Mouse (Mus musculus) heart, postnatal 25 days (tissue): ENCODE results near the gene Dock9. TPM values are rescaled to one million over a fixed set of nuclear protein-coding genes. Genes with fewer than 3 reads are reported as not detected.

ENCODE experiments used
- DNase-seq: peaks from one replicate; pipeline ENCODE4 v3.0.0; 2022; ENCODE audit warnings: low spot score
- intact Hi-C: fragments of 180-260 bp; cut with DNase I; formaldehyde crosslinking; loops from one replicate; pipeline ENCODE4 v1.15.1; 2025
- total RNA-seq, 2 experiments: library from RNA; stranded (reverse); gene quantifications; 2 replicates each; pipeline ENCODE4 v1.2.3; 2021

The Dock9 gene
- total RNA-seq, 2 experiments from 2014 or later = 28.7 to 34.2 TPM

GRCm38 (mm10) chr14:121675579-121675978, 122.1 kb downstream of the Dock9 start:
- intact Hi-C loops = loop anchor here (2.0 kb wide), 1 partner anchor 15 kb away; no protein-coding TSS in a partner anchor
- DNase-seq = no peak

GRCm38 (mm10) chr14:121675146-121675545, 122.5 kb downstream of the Dock9 start:
- DNase-seq = no peak
- intact Hi-C loops = loop anchor here (2.0 kb wide), 1 partner anchor 14 kb away; no protein-coding TSS in a partner anchor

GRCm38 (mm10) chr14:121670016-121670415, 127.6 kb downstream of the Dock9 start:
- intact Hi-C loops = no loop called here

GRCm38 (mm10) chr14:121666641-121667274, 130.9 kb downstream of the Dock9 start:
- intact Hi-C loops = no loop called here
- DNase-seq = no peak

More at GRCm38 (mm10) chr14:121670016-121670415, 127.6 kb downstream of the Dock9 start:
- no peak for DNase-seq

- no peak for DNase-seq
- intact Hi-C loops = no loop called here
Measured at GRCm38 (mm10) chr14:121665693-121666273, 131.9 kb downstream of the Dock9 start.

GRCm38 (mm10) chr14:121663913-121664312, 133.7 kb downstream of the Dock9 start:
- intact Hi-C loops = loop anchor here (5.0 kb wide), 1 partner anchor 33 kb away; no protein-coding TSS in a partner anchor

GRCm38 (mm10) chr14:121660918-121661317, 136.7 kb downstream of the Dock9 start:
- no peak for DNase-seq
- intact Hi-C loops = loop anchor here (2.0 to 5.0 kb wide), 2 partner anchors 14 to 36 kb away; no protein-coding TSS in a partner anchor

More at GRCm38 (mm10) chr14:121663913-121664312, 133.7 kb downstream of the Dock9 start:
- DNase-seq = no peak

- intact Hi-C loops = loop anchor here (2.0 to 5.0 kb wide), 2 partner anchors 14 to 37 kb away; no protein-coding TSS in a partner anchor
- DNase-seq = peak; percentile 16
Measured at GRCm38 (mm10) chr14:121660167-121660894, 137.3 kb downstream of the Dock9 start.

GRCm38 (mm10) chr14:121659061-121659824, 138.4 kb downstream of the Dock9 start:
- intact Hi-C loops = no loop called here
- no peak for DNase-seq

- no peak for DNase-seq
- intact Hi-C loops = no loop called here
Measured at GRCm38 (mm10) chr14:121658537-121658936, 139.1 kb downstream of the Dock9 start.

- DNase-seq = no peak
- intact Hi-C loops = no loop called here
Measured at GRCm38 (mm10) chr14:121657633-121658032, 140.0 kb downstream of the Dock9 start.

GRCm38 (mm10) chr14:121656912-121657311, 140.7 kb downstream of the Dock9 start:
- intact Hi-C loops = no loop called here
- DNase-seq = no peak

- intact Hi-C loops = no loop called here
- DNase-seq = no peak
Measured at GRCm38 (mm10) chr14:121654977-121655376, 142.7 kb downstream of the Dock9 start.

GRCm38 (mm10) chr14:121654416-121654967, 143.1 kb downstream of the Dock9 start:
- intact Hi-C loops = no loop called here
- no peak for DNase-seq

- intact Hi-C loops = no loop called here
- DNase-seq = no peak
Measured at GRCm38 (mm10) chr14:121653717-121654116, 143.9 kb downstream of the Dock9 start.

GRCm38 (mm10) chr14:121653241-121653640, 144.4 kb downstream of the Dock9 start:
- intact Hi-C loops = no loop called here
- no peak for DNase-seq

- DNase-seq = peak; percentile 35
- intact Hi-C loops = loop anchor here (2.0 kb wide), 1 partner anchor 48 kb away; no protein-coding TSS in a partner anchor
Measured at GRCm38 (mm10) chr14:121648581-121649060, 149.0 kb downstream of the Dock9 start.

GRCm38 (mm10) chr14:121647693-121648092, 149.9 kb downstream of the Dock9 start:
- intact Hi-C loops = loop anchor here (2.0 kb wide), 1 partner anchor 49 kb away; no protein-coding TSS in a partner anchor
- no peak for DNase-seq

GRCm38 (mm10) chr14:121646617-121647016, 151.0 kb downstream of the Dock9 start:
- intact Hi-C loops = no loop called here
- DNase-seq = no peak
